Mouse (Mus musculus) gastrocnemius, adult 18-20 months (tissue): Measurements from ENCODE around the gene Tmem259. TPM values are rescaled to one million over a fixed set of nuclear protein-coding genes. Genes with fewer than 3 reads are reported as not detected.

Source experiments
- total RNA-seq, 2 experiments: library from RNA; stranded (reverse); gene quantifications; 2 replicates each; pipeline ENCODE4 v1.2.3; 2021

Tmem259 gene
- total RNA-seq, 2 experiments from 2014 or later: 68.7 to 84.2 TPM

Other genes with a start within 250 kb of the Tmem259 start
- 10 to 100 TPM; 31.9 to 36.7 TPM for gene Polrmt, start 237.7 kb downstream of the Tmem259 start, total RNA-seq
- not detected for gene Fgf22, start 229.3 kb downstream of the Tmem259 start, total RNA-seq
- gene Rnf126, start 217.4 kb downstream of the Tmem259 start, total RNA-seq: 10 to 100 TPM; 49.5 to 54.5 TPM
- 1 to 10 TPM; 1.2 to 1.9 TPM for gene Fstl3, start 207.1 kb downstream of the Tmem259 start, total RNA-seq
- gene Prss57, start 193.4 kb downstream of the Tmem259 start, total RNA-seq: not detected
- 10 to 100 TPM; 11.1 to 22.9 TPM for gene Palm, start 190.8 kb downstream of the Tmem259 start, total RNA-seq
- under 1 TPM in 1 of 2 experiments, not detected in 1; 0.40 TPM for gene Misp, start 163.3 kb downstream of the Tmem259 start, total RNA-seq
- 10 to 100 TPM; 12.7 to 22.7 TPM for gene Ptbp1, start 129.9 kb downstream of the Tmem259 start, total RNA-seq
- gene Prtn3, start 109.9 kb downstream of the Tmem259 start, total RNA-seq: not detected
- under 1 TPM; 0.11 to 0.17 TPM for gene Plppr3, start 109.7 kb downstream of the Tmem259 start, total RNA-seq
- not detected for gene Elane, start 98.1 kb downstream of the Tmem259 start, total RNA-seq
- 100 to 1,000 TPM in 1 of 2 experiments, 10 to 100 TPM in 1; 46.0 to 111 TPM for gene Cfd, start 93.5 kb downstream of the Tmem259 start, total RNA-seq
- 10 to 100 TPM; 31.2 to 32.8 TPM for gene Med16, start 75.4 kb downstream of the Tmem259 start, total RNA-seq
- gene Gm26602, start 73.5 kb downstream of the Tmem259 start, total RNA-seq: not detected
- under 1 TPM; 0.21 TPM for gene Kiss1r, start 67.4 kb downstream of the Tmem259 start, total RNA-seq
- 100 to 1,000 TPM; 114 to 115 TPM for gene R3hdm4, start 63.1 kb downstream of the Tmem259 start, total RNA-seq
- 1 to 10 TPM; 1.5 to 1.7 TPM for gene Arid3a, start 57.3 kb downstream of the Tmem259 start, total RNA-seq
- gene Wdr18, start 24.2 kb downstream of the Tmem259 start, total RNA-seq: 10 to 100 TPM; 21.0 to 22.9 TPM
- under 1 TPM; 0.32 to 0.59 TPM for gene Grin3b, start 13.6 kb downstream of the Tmem259 start, total RNA-seq
- gene Cnn2, start 4.3 kb upstream of the Tmem259 start, total RNA-seq: 10 to 100 TPM in 1 of 2 experiments, 1 to 10 TPM in 1; 5.2 to 10.5 TPM
- gene Abca7, start 12.2 kb upstream of the Tmem259 start, total RNA-seq: 1 to 10 TPM; 6.6 to 7.6 TPM
- gene Arhgap45, start 32.3 kb upstream of the Tmem259 start, total RNA-seq: 1 to 10 TPM in 1 of 2 experiments, under 1 TPM in 1; 0.75 to 1.3 TPM
- 10 to 100 TPM; 44.3 to 46.2 TPM for gene Polr2e, start 55.5 kb upstream of the Tmem259 start, total RNA-seq
- 100 to 1,000 TPM; 631 to 739 TPM for gene Gpx4, start 62.8 kb upstream of the Tmem259 start, total RNA-seq
- 1 to 10 TPM; 5.4 to 5.9 TPM for gene Sbno2, start 121.2 kb upstream of the Tmem259 start, total RNA-seq
- gene Stk11, start 131.5 kb upstream of the Tmem259 start, total RNA-seq: 100 to 1,000 TPM; 145 to 148 TPM
- gene Atp5d, start 154.3 kb upstream of the Tmem259 start, total RNA-seq: 100 to 1,000 TPM; 573 to 611 TPM
- gene Cbarp, start 156.5 kb upstream of the Tmem259 start, total RNA-seq: 1 to 10 TPM; 1.6 to 1.9 TPM
- 10 to 100 TPM; 40.6 to 47.9 TPM for gene Midn, start 163.9 kb upstream of the Tmem259 start, total RNA-seq
- gene Cirbp, start 181.7 kb upstream of the Tmem259 start, total RNA-seq: 10 to 100 TPM; 28.9 to 37.5 TPM
- gene 1600002K03Rik, start 188.6 kb upstream of the Tmem259 start, total RNA-seq: 1 to 10 TPM; 5.4 to 6.5 TPM
- gene Efna2, start 195.2 kb upstream of the Tmem259 start, total RNA-seq: under 1 TPM; 0.24 to 0.48 TPM
- gene Mum1, start 242.1 kb upstream of the Tmem259 start, total RNA-seq: 10 to 100 TPM; 13.8 to 13.9 TPM